Mouse (Mus musculus): ENCODE data around the gene Ankrd63.

Ankrd63 gene

GRCm38 (mm10) chr2:118703913-118704730 is at the start of gene Ankrd63:
Ankrd63 (minus strand) TSS chr2:118703963.
- DNase-seq (ENCODE audit: low spot score in 2 of 2): peak in 1 of 2 experiments; percentile 57

- DNase-seq (ENCODE audit: low spot score in 2 of 2): no peak
Measured at GRCm38 (mm10) chr2:118752792-118753108, 49.0 kb upstream of the Ankrd63 start.

DNA sequence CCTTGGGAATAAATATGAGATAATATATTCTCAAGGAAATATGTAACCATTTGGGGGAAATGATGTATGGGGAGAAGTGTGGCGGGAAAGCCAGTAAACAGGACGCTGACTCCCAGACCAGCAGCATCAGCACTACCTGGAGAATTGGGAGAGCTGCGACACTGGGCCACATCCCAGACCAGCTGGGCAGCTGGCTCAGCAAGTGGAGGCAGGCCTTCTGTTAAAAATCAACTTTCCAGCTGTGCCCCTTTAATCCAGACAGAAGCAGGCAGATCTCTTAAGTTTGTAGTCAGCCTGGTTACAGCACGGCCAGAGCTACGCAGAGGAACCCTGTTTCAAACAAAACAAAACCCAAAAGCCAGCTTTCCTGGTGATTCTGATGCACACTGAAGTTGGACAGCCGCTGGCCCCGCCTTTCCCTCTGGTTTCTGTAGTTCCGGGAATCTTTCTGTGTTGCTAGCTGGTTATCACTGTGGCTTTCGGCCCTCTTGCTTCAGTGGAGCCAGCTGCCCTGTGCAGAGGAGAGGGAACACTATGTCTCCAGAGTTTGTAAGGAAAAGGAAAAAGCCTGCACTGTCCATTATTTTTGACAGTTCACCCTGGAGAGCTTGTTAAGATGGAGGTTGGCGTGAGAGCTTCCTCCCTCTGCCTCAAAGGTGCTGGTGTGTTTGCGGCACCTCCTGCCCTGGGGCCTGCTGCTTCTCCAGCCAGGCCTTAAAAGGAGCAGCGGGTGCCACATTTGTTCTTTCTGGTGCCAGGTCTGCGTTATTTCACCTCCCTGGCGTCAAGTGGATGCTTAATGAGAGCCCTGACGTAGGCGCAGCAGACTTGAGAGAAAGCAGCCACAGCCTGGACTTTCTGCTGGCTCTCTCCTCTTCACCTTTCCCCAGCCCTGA is 48.4 kb upstream of the Ankrd63 start:
- peak in 1 of 2 experiments; percentile 14 for DNase-seq (ENCODE audit: low spot score in 2 of 2)

- DNase-seq (ENCODE audit: low spot score in 2 of 2): peak in 1 of 2 experiments; percentile 9
Measured at GRCm38 (mm10) chr2:118750476-118750875, 46.7 kb upstream of the Ankrd63 start.

GRCm38 (mm10) chr2:118749341-118749884 is 45.6 kb upstream of the Ankrd63 start:
- DNase-seq (ENCODE audit: low spot score in 2 of 2): peak in 1 of 2 experiments; percentile 14

DNA sequence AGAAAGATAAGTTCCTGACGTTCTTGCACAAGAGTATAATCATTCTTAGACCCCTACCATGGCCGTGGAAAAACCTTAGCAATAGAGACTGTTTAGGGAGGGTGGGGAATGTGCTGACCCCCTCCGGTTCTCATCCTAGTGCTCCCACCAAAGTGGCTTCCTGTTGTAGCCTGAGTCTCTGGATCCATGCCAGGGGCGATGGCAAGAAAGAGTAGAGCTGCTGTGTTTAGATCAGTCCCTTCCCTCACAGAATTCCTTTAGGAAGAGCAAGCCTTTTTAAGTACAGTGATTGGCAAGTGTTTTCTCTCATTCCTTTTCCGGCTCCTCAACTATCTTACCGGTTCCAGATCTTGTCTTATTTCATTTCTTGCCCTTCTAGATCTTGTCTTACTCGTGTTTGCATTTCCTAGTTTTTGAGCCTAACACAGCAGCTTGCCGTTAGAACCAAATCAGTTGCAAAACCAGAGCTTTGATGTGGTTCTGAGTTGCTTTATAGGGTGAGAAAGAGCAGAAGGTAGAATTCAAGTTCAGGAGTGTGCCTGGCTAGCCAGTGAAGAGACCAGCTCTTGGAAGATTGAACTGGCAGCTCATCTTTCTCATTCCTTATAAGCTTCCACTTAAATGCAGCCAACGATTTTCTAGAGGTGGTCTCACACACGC is 43.7 kb upstream of the Ankrd63 start:
- DNase-seq (ENCODE audit: low spot score in 2 of 2): peak in 1 of 2 experiments; percentile 45

GRCm38 (mm10) chr2:118745915-118746901 is 42.4 kb upstream of the Ankrd63 start:
- DNase-seq (ENCODE audit: low spot score in 2 of 2): peak; percentile 62 to 67

- DNase-seq (ENCODE audit: low spot score in 2 of 2): peak; percentile 75 to 88
Measured at GRCm38 (mm10) chr2:118745232-118745884, 41.6 kb upstream of the Ankrd63 start, which contains the start of gene Inafm2. Inafm2 (plus strand) TSS chr2:118745758.

- DNase-seq (ENCODE audit: low spot score in 2 of 2): no peak
Measured at GRCm38 (mm10) chr2:118744621-118745020, 40.9 kb upstream of the Ankrd63 start.

GRCm38 (mm10) chr2:118743261-118743943 is 39.6 kb upstream of the Ankrd63 start:
- DNase-seq (ENCODE audit: low spot score in 2 of 2): peak in 1 of 2 experiments; percentile 47

- peak in 1 of 2 experiments; percentile 5 for DNase-seq (ENCODE audit: low spot score in 2 of 2)
Measured at GRCm38 (mm10) chr2:118741183-118741582, 37.4 kb upstream of the Ankrd63 start.

GRCm38 (mm10) chr2:118740341-118740740 is 36.6 kb upstream of the Ankrd63 start:
- no peak for DNase-seq (ENCODE audit: low spot score in 2 of 2)

- no peak for DNase-seq (ENCODE audit: low spot score in 2 of 2)
Measured at GRCm38 (mm10) chr2:118733341-118733740, 29.6 kb upstream of the Ankrd63 start.

DNA sequence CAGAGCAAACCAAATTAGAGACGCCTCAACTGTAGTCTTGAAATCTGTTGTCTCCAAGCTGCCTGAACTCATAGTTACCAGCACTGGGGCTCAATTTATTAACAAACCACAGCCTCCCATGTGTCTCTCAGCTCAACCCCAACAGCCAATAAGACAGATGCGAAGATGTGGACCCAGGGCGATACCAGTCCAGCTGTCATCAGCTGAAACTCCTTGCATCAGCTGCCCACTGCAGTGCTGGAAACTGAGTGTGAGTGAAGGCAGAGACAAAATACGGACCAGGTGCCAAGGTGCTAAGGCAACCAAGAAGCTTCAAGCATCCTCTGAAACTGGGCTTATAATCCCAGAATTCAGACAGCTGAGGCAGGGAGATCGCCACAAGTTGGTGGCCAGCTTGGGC is 28.2 kb upstream of the Ankrd63 start:
- DNase-seq (ENCODE audit: low spot score in 2 of 2): no peak

DNA sequence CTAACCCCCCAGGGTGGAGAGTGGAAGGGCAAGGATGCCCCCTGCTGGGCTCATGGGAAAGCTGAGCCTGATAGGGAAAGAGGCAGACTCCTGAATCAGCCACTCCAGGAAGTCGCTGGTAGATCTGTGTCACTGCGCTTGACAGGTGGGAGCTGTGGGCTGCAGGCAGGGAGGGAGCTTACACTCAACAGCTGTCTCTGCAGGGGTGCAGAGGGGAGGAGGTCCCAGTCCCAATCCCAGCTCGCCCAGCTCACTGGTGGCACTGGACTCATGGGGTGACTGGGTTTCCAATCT is 26.8 kb upstream of the Ankrd63 start:
- DNase-seq (ENCODE audit: low spot score in 2 of 2): peak in 1 of 2 experiments; percentile 71

GRCm38 (mm10) chr2:118729816-118730621 is 26.3 kb upstream of the Ankrd63 start:
- DNase-seq (ENCODE audit: low spot score in 2 of 2): no peak

GRCm38 (mm10) chr2:118729194-118729593 is 25.4 kb upstream of the Ankrd63 start:
- no peak for DNase-seq (ENCODE audit: low spot score in 2 of 2)

GRCm38 (mm10) chr2:118728337-118728736 is 24.6 kb upstream of the Ankrd63 start, which contains the start of gene Plcb2:
Plcb2 (minus strand) TSS chr2:118728438.
- DNase-seq (ENCODE audit: low spot score in 2 of 2): peak; percentile 39 to 62

GRCm38 (mm10) chr2:118727911-118728310 is 24.1 kb upstream of the Ankrd63 start:
- DNase-seq (ENCODE audit: low spot score in 2 of 2): no peak
